Comparison of ENCODE assay signal across 7 mouse cellular contexts in genomic region chr14:46760355-46761029, GRCm38 (mm10). TPM values are rescaled to one million over a fixed set of nuclear protein-coding genes. Genes with fewer than 3 reads are reported as not detected.
DNase-seq lines count a peak whose midpoint lies in the region; ATAC-seq lines count a peak whose summit lies in the region.

TSS of gene Cdkn3 (plus strand) at chr14:46760541.

- H3K27ac ChIP-seq in intestine, embryonic 16.5 days (ENCODE audit: low read length) = no peak within 1 kb of the TSS
- no peak within 1 kb of the TSS for H3K27ac ChIP-seq in midbrain, embryonic 11.5 days (ENCODE audit: low read depth, low read length)

- intact Hi-C loops in left cerebral cortex, postnatal 36 days (cut with DNase I) = no loop called here

- peak within 1 kb of the TSS; percentile 64 for H3K4me3 ChIP-seq in intestine, embryonic 16.5 days (ENCODE audit: low read length)
- peak within 1 kb of the TSS; percentile 72 for H3K4me3 ChIP-seq in midbrain, embryonic 11.5 days (ENCODE audit: low read depth, low read length)

- peak; percentile 94 for DNase-seq in adrenal gland, adult 8-10 months
- DNase-seq in embryo, embryonic 9.5 days (ENCODE audit: extremely low spot score) = peak; percentile 90
- peak; percentile 68 to 86 for DNase-seq in gastrocnemius, postnatal 4 days (ENCODE audit: low spot score in 2 of 2)
- DNase-seq in left cerebral cortex, postnatal 36 days (ENCODE audit: low spot score in 2 of 2) = peak; percentile 84 to 85
- peak; percentile 98 for DNase-seq in midbrain, embryonic 11.5 days (ENCODE audit: low spot score, missing footprints)
- DNase-seq in skeletal muscle tissue, adult 2 months (ENCODE audit: low read depth, low spot score) = peak; percentile 92

- WGBS in intestine, embryonic 16.5 days = under 1% methylated on average over 53 of the region's 54 CpGs
- WGBS in midbrain, embryonic 11.5 days = under 1% methylated on average over 51 of the region's 54 CpGs

- H3K27me3 ChIP-seq in intestine, embryonic 16.5 days (replicated peaks; ENCODE audit: control insufficient read depth, insufficient read depth, low read length) = no peaks in the 10 kb centered on the region
- no peaks in the 10 kb centered on the region for H3K27me3 ChIP-seq in midbrain, embryonic 11.5 days (ENCODE audit: control insufficient read depth, insufficient read depth, low read length)

- peak within 1 kb of the TSS; percentile 76 for H3K9ac ChIP-seq in intestine, embryonic 16.5 days (ENCODE audit: low read depth, low read length)
- peak within 1 kb of the TSS; percentile 75 for H3K9ac ChIP-seq in midbrain, embryonic 11.5 days (ENCODE audit: low read length)

- peak within 1 kb of the TSS; percentile 77 for H3K4me2 ChIP-seq in intestine, embryonic 16.5 days (ENCODE audit: low read depth, low read length)
- H3K4me2 ChIP-seq in midbrain, embryonic 11.5 days = peak within 1 kb of the TSS; percentile 87

- peak; percentile 100 for ATAC-seq in intestine, embryonic 16.5 days
- ATAC-seq in midbrain, embryonic 11.5 days (ENCODE audit: low FRiP score) = peak; percentile 99

- 0 out of 2 replicates have a peak, but pooled peaks cover 2% of the 10 kb centered on the region for H3K9me3 ChIP-seq in intestine, embryonic 16.5 days (ENCODE audit: control insufficient read depth, low read length)
- H3K9me3 ChIP-seq in midbrain, embryonic 11.5 days (ENCODE audit: control insufficient read depth, low read length) = no peaks in the 10 kb centered on the region

- 0 out of 2 replicates have a peak, but pooled peaks cover 6% of the 10 kb centered on the region for H3K4me1 ChIP-seq in intestine, embryonic 16.5 days (ENCODE audit: control insufficient read depth, insufficient read depth, low read length)
- H3K4me1 ChIP-seq in midbrain, embryonic 11.5 days (ENCODE audit: control insufficient read depth, insufficient read depth, low read length) = peaks cover 5% of the 10 kb centered on the region; the same call in 1 of the 2 replicates

- H3K36me3 ChIP-seq in intestine, embryonic 16.5 days (ENCODE audit: control insufficient read depth, insufficient read depth, low read length) = no peaks in the 10 kb centered on the region
- no peaks in the 10 kb centered on the region for H3K36me3 ChIP-seq in midbrain, embryonic 11.5 days (ENCODE audit: control insufficient read depth, insufficient read depth, low read length)

RNA-seq across cellular contexts. Expression of gene Cdkn3, which starts in this region (rescaled TPM):
- total RNA-seq in adrenal gland, adult 8-10 months (2022) = 1 to 10 TPM in 1 of 4 experiments, under 1 TPM in 3; 0.24 to 1.4 (median 0.68) TPM
- 10 to 100 TPM in 1 of 2 experiments, 1 to 10 TPM in 1; 7.2 to 10.1 TPM for total RNA-seq in gastrocnemius, postnatal 4 days (2021)
- 53.8 and 61.1 TPM in 2 replicates for polyA plus RNA-seq in intestine, embryonic 16.5 days (2015; fragmentation: Nextera tagmentation; extraction: Ambion mirVana)
- 1 to 10 TPM in 1 of 2 experiments, under 1 TPM in 1; 0.89 to 2.7 TPM for total RNA-seq in left cerebral cortex, postnatal 36 days (2021)
- polyA plus RNA-seq in midbrain, embryonic 11.5 days (2014; fragmentation: Nextera tagmentation; extraction: Ambion mirVana) = 47.2 and 53.8 TPM in 2 replicates
